Mouse (Mus musculus) lung, embryonic 15.5 days (tissue): ENCODE results near the gene Nxt1. TPM values are rescaled to one million over a fixed set of nuclear protein-coding genes. Genes with fewer than 3 reads are reported as not detected.

Experiments used
- ATAC-seq: fragments of 200-750 bp; cut with Nextera tagmentation; 2 replicates; pipeline ENCODE4 v1.8.0; 2017; ENCODE audit warnings: moderate number of reproducible peaks, borderline replicate concordance; ENCODE audit not compliant: low FRiP score, low TSS enrichment; ENCODE audit errors: extremely low read depth
- H3K27ac ChIP-seq: fragments of 300-500 bp; sonication (generic); 2 replicates; pipeline ENCODE4 v1.5.1; 2015; ENCODE audit warnings: moderate library complexity, mild to moderate bottlenecking, inconsistent platforms
- H3K27me3 ChIP-seq: fragments of 300-500 bp; sonication (generic); 2 replicates; pipeline ENCODE4 v1.6.1; 2015; ENCODE audit warnings: inconsistent platforms
- H3K36me3 ChIP-seq: fragments of 300-500 bp; sonication (generic); 2 replicates; pipeline ENCODE4 v1.6.1; 2015; ENCODE audit warnings: inconsistent platforms
- H3K4me1 ChIP-seq: fragments of 300-500 bp; sonication (generic); 2 replicates; pipeline ENCODE4 v1.6.1; 2015; ENCODE audit warnings: inconsistent platforms
- H3K4me2 ChIP-seq: fragments of 300-500 bp; sonication (generic); 2 replicates; pipeline ENCODE4 v1.6.1; 2015; ENCODE audit warnings: inconsistent platforms, mild to moderate bottlenecking, moderate library complexity
- H3K4me3 ChIP-seq: fragments of 300-500 bp; sonication (generic); 2 replicates; pipeline ENCODE4 v1.5.1; 2015; ENCODE audit warnings: mild to moderate bottlenecking, inconsistent platforms
- H3K9ac ChIP-seq: fragments of 300-500 bp; sonication (generic); 2 replicates; pipeline ENCODE4 v1.6.1; 2015; ENCODE audit warnings: inconsistent platforms
- H3K9me3 ChIP-seq: fragments of 300-500 bp; sonication (generic); 2 replicates; pipeline ENCODE4 v1.6.1; 2016; ENCODE audit warnings: inconsistent platforms
- WGBS: fragments of 180-500 bp; shearing (Covaris S2); methylation state at CpG from one replicate; pipeline ENCODE4 v1.1.7; 2015; 5-methylcytosine and 5-hydroxymethylcytosine counted together
- polyA plus RNA-seq: library from polyadenylated mRNA; unstranded; fragments of >200 nt; fragmentation: Nextera tagmentation; extraction: Ambion mirVana; gene quantifications from 2 replicates; pipeline ENCODE4 v1.2.1, GENCODE M21; 2015

The Nxt1 gene
- polyA plus RNA-seq, 1 experiment from 2014 or later: 93.1 TPM

DNA sequence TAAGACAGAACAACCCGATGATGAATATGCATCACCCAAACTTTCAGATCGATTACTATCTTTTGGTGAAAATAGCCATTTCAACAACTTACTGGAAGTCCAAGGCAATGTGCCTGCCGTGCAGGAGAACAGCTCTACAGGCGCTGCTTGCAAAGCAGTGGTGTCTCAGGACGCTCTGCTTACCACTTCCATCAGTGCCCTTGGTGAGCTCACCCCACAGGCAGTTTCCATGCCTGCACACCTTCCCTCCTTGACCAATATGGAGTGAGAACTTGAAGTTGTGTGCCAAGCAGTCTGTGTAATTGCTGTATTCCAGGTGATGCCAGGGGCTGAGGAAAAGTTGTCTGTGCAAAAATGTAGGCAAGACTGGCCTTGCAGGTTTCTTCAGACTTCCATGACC, 18.4 kb downstream of the Nxt1 start:
- no peak for ATAC-seq
- H3K4me2 ChIP-seq: no peak overlapping the region
- H3K9ac ChIP-seq: no peak overlapping the region
- peaks cover 60% of the 10 kb centered on the region for H3K36me3 ChIP-seq
- 92% methylated on average over 5 of the region's 5 CpGs for WGBS
- no peaks in the 10 kb centered on the region for H3K27me3 ChIP-seq
- H3K27ac ChIP-seq: no peak overlapping the region
- no peaks in the 10 kb centered on the region for H3K4me1 ChIP-seq
- H3K9me3 ChIP-seq: no peaks in the 10 kb centered on the region
- H3K4me3 ChIP-seq: no peak overlapping the region

GRCm38 (mm10) chr2:148698571-148698970, 26.2 kb downstream of the Nxt1 start:
- Histone ChIP-seq H3K4me2 (no peak overlapping the region), H3K9ac (no peak overlapping the region), H3K36me3 (peaks cover 17% of the 10 kb centered on the region), H3K9me3 (no peaks in the 10 kb centered on the region), H3K4me1 (no peaks in the 10 kb centered on the region), H3K27ac (no peak overlapping the region), H3K27me3 (no peaks in the 10 kb centered on the region), H3K4me3 (no peak overlapping the region)
- ATAC-seq: no peak
- WGBS: 81% methylated on average over 5 of the region's 5 CpGs

GRCm38 (mm10) chr2:148706409-148707201, 34.2 kb downstream of the Nxt1 start:
- 76% methylated on average over 15 of the region's 15 CpGs for whole genome bisulfite sequencing
- no peak for ATAC-seq

DNA sequence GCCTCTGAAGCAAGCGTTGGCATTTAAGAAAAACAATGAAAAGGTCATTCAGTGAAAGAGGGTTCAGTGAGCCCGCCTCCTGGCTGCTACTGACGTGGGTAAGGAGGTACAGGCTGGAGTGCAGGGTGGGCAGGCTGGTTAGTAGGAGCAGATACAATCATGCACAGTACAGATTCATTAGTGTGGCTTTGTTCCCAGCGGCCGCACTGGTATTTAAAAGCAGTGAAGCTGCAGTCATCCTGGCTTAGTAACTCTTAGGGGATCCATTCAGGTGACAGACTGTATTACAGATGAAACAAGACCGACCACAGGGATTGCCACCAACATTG, 34.8 kb downstream of the Nxt1 start:
- no peak overlapping the region for H3K4me3 ChIP-seq
- H3K9me3 ChIP-seq: no peaks in the 10 kb centered on the region
- H3K27ac ChIP-seq: no peak overlapping the region
- WGBS: 77% methylated on average over 6 of the region's 6 CpGs
- H3K4me1 ChIP-seq: no peaks in the 10 kb centered on the region
- H3K9ac ChIP-seq: no peak overlapping the region
- H3K4me2 ChIP-seq: no peak overlapping the region
- no peak for ATAC-seq
- H3K27me3 ChIP-seq: no peaks in the 10 kb centered on the region
- H3K36me3 ChIP-seq: no peaks in the 10 kb centered on the region

More at GRCm38 (mm10) chr2:148706409-148707201, 34.2 kb downstream of the Nxt1 start:
- Histone ChIP-seq H3K4me3 (no peak overlapping the region), H3K27ac (no peak overlapping the region), H3K36me3 (no peaks in the 10 kb centered on the region), H3K4me2 (no peak overlapping the region), H3K9ac (no peak overlapping the region), H3K4me1 (no peaks in the 10 kb centered on the region), H3K27me3 (no peaks in the 10 kb centered on the region), H3K9me3 (no peaks in the 10 kb centered on the region)

DNA sequence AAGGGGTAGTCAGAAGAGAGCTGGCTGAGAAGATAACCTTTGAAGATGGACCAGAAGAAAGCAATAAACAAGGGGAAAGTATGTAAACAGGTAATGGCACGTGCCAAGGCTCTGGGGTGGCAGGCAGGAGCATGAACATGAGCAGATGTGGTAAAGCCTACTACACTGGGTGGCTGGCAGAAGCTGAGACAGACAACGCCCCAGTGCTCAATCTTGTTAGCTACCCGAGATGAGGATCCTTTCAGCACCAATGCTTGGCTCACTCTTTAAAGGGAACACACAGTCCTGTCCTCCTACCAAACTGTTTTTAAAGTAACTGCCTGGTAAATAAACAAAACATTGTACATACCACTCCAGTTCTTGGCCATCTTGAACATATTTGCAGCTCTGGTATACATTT, 39.9 kb downstream of the Nxt1 start:
- Histone ChIP-seq H3K9ac (no peak overlapping the region), H3K27me3 (no peaks in the 10 kb centered on the region), H3K4me1 (no peaks in the 10 kb centered on the region), H3K36me3 (no peaks in the 10 kb centered on the region), H3K9me3 (no peaks in the 10 kb centered on the region), H3K4me2 (no peak overlapping the region), H3K27ac (no peak overlapping the region), H3K4me3 (no peak overlapping the region)
- ATAC-seq: no peak
- 65% methylated on average over 3 of the region's 3 CpGs for WGBS

DNA sequence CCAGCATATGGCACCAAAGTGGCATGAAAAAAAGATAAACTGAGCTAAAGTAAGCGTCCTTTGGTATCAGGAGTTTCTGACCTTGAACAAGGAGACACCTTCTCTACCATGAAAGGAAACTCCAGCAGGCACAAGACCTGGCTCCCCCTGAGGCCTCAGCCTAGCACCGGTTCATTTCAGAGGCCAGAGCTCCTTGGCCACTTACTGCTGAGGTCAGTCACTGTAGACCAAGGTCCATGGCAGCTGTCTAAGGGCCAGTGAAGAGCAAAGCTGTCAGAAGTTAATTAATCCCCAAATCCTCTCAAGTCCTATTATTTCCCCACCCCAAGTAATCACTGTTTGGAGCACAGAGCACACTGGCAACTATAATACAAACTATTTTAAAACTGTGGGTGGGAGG, 44.7 kb downstream of the Nxt1 start:
- WGBS: 68% methylated on average over 2 of the region's 2 CpGs

DNA sequence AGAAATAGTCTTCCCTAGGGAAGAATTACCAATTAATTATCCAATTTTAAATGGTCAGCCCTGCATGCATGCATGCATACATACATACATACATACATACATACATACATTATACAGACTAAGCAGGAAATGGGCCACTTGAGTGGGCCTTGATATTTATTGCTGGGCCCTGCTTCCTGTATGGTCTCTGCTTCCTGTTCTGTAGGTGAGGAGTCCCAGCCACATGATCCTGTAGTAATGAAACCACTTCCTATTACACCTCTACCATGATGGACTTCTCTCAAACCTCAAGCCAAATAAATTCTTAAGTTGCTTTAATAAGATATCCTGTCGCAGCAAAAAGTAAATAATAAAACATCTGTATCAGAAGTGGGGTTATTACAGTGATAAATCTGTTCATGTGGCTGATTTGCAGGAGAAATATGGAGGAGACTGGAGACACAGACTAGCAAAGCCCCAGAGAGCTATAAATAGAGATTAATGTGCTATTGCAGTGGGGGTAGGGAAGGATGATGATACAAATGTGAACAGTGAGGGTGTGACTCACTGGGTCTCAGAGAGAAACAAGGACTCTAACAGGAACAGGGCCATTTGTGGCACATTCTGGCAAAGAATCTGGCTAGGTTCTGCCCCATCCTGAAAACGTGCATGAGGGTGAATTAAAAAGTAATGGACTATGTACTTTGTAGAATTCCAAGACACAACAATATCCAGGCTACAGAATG, 47.0 kb downstream of the Nxt1 start:
- no peak for ATAC-seq
- no peaks in the 10 kb centered on the region for H3K4me1 ChIP-seq
- H3K4me2 ChIP-seq: no peak overlapping the region
- no peak overlapping the region for H3K4me3 ChIP-seq
- H3K27me3 ChIP-seq: no peaks in the 10 kb centered on the region
- H3K36me3 ChIP-seq: no peaks in the 10 kb centered on the region
- H3K9ac ChIP-seq: no peak overlapping the region
- no peaks in the 10 kb centered on the region for H3K9me3 ChIP-seq
- no peak overlapping the region for H3K27ac ChIP-seq
- WGBS: 52% methylated on average over 2 of the region's 2 CpGs

More for the DNA sequence above, 44.7 kb downstream of the Nxt1 start:
- H3K4me2 ChIP-seq: no peak overlapping the region
- no peaks in the 10 kb centered on the region for H3K36me3 ChIP-seq
- H3K9ac ChIP-seq: no peak overlapping the region
- no peaks in the 10 kb centered on the region for H3K4me1 ChIP-seq
- no peak for ATAC-seq
- no peak overlapping the region for H3K27ac ChIP-seq
- H3K9me3 ChIP-seq: no peaks in the 10 kb centered on the region
- no peaks in the 10 kb centered on the region for H3K27me3 ChIP-seq
- no peak overlapping the region for H3K4me3 ChIP-seq

Other genes with a start within 250 kb of the Nxt1 start
- gene Cd93, start 229.0 kb upstream of the Nxt1 start, polyA plus RNA-seq: 33.4 and 35.4 TPM in 2 replicates
- 19.1 and 19.7 TPM in 2 replicates for gene Gzf1, start 8.4 kb downstream of the Nxt1 start, polyA plus RNA-seq
- 1.9 and 2.5 TPM in 2 replicates for gene Napb, start 59.9 kb downstream of the Nxt1 start, polyA plus RNA-seq
- not detected in 2 replicates for gene Cstl1, start 77.8 kb downstream of the Nxt1 start, polyA plus RNA-seq
- gene Cst11, start 98.9 kb downstream of the Nxt1 start, polyA plus RNA-seq: not detected in 2 replicates
- not detected in 2 replicates for gene 8030411F24Rik, start 109.4 kb downstream of the Nxt1 start, polyA plus RNA-seq
- not detected in 2 replicates for gene Cst12, start 116.8 kb downstream of the Nxt1 start, polyA plus RNA-seq
- not detected in 2 replicates for gene Cst8, start 126.2 kb downstream of the Nxt1 start, polyA plus RNA-seq
- not detected in 2 replicates for gene Cst13, start 147.5 kb downstream of the Nxt1 start, polyA plus RNA-seq
- gene Cst9, start 162.5 kb downstream of the Nxt1 start, polyA plus RNA-seq: 0.37 and 0.42 TPM in 2 replicates
- not detected in 2 replicates for gene 9230104L09Rik, start 192.4 kb downstream of the Nxt1 start, polyA plus RNA-seq
- 514 and 555 TPM in 2 replicates for gene Cst3, start 203.1 kb downstream of the Nxt1 start, polyA plus RNA-seq